Mouse (Mus musculus) lung, postnatal 4 days (tissue): ENCODE measurements around the gene Slc35a1.
A peak's percentile ranks its signal among the peaks of the same experiment; 100 is the strongest.
"Not testable (repeated sequence)": the region's sequence is repeated elsewhere in the genome, so short reads cannot be mapped to it uniquely, and the experiment has no call there.

Experiments used
- DNase-seq, 2 experiments: peaks; one replicate each; pipeline ENCODE4 v3.0.0; 2021

Slc35a1 gene

DNA sequence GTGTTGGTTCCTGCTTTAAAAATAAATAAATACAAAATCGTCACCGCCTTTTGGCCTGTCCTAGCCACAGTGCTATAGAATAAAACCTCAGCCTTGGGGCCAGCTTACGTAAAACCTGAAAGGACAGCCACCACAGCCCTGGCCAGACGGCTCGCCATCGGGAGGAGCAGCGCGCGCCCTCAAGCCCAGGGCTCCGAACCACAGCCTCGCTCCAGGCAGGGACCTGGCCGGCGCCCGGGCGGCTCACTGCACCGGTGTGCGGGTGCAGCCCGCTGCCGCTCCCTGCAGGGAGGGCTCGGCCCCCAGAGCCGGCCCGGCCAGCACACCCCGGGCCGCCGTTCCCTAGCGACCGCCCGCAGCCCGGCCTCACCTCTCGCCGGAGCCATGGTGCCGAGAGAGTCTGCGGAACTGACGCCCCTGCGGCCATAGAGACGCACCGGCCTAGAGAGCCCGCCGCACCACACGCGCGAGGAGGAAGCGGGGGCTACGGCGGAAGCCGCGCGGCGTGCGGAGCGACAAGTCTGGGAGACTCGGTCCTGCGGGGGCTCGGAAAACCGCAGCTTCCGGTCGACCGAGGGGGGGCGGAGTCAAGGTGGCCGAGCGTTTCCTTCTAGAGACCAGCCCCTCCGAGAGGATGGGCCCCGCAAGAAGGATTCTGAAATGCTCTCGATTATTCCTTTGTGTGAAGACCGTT lies at the start of gene Slc35a1:
TSS of gene Slc35a1 (minus strand) at position 565 of the 694 bp plus-strand sequence.
- peak; percentile 94 to 96 for DNase-seq

DNA sequence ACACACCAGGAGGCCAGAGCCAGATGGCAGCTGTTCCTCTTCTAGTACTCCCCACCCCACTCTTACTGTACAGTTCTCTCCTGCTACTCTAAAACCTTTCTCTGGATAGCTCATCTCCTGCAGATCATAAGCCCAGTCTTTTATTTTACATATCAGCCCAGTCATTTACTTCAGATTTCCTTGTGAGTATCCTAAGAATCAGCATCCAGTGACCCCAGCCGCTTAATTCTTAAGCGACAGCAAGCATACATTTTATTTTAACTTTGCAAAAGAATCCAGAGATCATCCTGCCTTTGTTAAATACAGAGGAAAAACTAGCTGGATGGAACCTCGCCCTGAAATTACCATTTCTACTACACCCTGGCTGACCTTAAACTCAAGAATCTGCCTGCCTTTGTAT lies 47.2 kb upstream of the Slc35a1 start:
- DNase-seq = no peak

DNA sequence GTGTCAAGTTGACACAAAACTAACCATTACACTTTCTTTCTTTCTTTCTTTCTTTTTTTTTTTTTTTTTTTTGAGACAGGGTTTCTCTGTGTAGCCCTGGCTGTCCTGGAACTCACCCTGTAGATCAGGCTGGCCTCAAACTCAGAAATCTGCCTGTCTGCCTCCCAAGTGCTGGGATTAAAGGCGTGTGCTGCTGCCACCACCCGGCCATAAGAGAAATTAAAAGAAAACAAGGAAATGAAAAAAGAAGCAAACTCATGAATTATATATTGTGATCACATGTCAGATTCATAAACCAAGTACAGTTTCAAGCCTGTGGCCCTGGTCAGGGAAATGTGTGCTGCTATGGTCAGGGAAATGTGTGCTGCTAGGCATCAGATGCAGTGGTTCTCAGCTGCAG lies 46.2 kb upstream of the Slc35a1 start:
- not testable (repeated sequence) for DNase-seq

DNA sequence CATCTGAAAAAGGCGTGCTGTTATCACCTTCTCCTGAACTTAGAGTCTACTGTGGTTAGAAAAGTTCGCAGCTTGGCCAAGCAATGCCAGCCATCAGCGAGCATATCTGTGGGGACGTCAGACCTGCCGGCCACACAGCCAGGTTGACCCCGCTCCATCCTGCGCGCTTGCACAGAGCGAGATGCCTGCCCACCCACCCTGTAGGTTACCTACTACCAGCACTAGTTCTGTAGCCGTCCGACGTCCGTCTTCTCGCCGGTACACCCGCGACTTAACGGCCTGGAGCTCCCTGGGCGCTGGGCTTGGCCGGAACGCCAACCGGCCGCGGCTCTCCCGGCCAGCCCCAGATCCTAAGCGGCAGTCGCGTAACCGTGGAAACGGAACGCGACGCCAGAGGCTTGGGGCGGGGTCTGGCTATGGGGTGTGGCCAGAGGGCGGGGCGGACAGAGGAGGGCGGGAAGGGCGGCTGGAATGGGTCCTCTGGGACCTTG lies 42.7 kb upstream of the Slc35a1 start, which contains the start of gene Cfap206:
TSS of gene Cfap206 (minus strand) at position 356 of the 491 bp plus-strand sequence.
- peak; percentile 76 to 78 for DNase-seq

DNA sequence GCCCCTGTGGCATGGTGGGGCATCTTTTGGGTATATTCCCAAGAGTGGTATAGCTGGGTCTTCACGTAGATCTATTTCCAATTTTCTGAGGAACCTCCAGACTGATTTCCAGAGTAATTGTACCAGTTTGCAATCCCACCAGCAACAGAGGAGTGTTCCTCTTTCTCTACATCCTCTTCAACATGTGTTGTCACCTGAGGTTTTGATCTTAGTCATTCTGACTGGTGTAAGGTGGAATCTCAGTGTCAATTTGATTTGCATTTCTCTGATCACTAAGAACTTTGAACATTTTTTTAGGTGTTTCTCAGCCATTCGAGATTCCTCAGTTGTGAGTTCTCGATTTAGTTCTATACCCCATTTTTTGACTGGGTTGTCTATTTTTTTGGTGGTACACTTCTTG lies 38.5 kb upstream of the Slc35a1 start:
- DNase-seq = not testable (repeated sequence)

DNA sequence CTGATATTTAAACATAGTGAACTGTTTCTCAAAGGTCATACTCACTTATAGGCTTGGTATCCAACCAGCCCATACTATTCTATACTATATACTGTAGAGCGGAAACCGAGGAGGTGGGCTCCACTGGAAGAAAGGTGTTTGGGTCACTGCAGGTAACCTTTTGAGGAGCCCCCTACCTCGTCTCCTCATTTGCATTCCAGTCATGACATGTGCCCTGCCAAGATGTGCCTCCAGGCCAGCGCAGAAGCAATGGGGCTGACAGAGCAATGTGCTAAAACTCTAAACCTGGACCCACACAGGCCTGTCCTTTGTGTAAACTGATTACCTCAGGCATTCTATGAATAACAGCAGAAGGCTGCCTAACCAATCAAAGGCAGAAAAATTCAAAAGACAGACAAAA lies 37.1 kb upstream of the Slc35a1 start:
- no peak for DNase-seq

- no peak for DNase-seq
These were observed 35.9 kb upstream of the Slc35a1 start for GRCm38 (mm10) chr4:34723186-34723585.

GRCm38 (mm10) chr4:34720127-34720895 lies 33.1 kb upstream of the Slc35a1 start:
- DNase-seq = no peak

- no peak for DNase-seq
These were observed 32.2 kb upstream of the Slc35a1 start for GRCm38 (mm10) chr4:34719421-34719820.

DNA sequence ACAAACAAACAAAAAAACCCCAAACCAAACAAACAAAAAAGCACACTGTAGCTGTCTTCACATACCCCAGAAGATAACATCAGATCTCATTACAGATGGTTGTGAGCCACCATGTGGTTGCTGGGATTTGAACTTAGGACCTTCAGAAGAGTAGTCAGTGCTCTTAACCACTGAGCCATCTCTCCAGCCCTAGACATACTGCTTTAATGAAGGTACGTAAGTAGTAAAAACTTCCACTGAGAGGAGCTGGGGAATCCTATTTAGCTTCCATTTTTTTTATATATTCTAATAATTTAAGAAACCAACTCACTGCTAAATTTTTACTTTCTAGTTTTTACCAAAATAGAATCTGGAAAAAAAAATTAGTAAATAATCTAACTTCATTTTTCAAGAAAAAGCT lies 27.8 kb upstream of the Slc35a1 start:
- DNase-seq = no peak

GRCm38 (mm10) chr4:34708127-34708526 lies 20.9 kb upstream of the Slc35a1 start:
- no peak for DNase-seq

- DNase-seq = no peak
These were observed 20.0 kb upstream of the Slc35a1 start for GRCm38 (mm10) chr4:34707248-34707647.

GRCm38 (mm10) chr4:34703029-34703428 lies 15.8 kb upstream of the Slc35a1 start:
- DNase-seq = no peak

GRCm38 (mm10) chr4:34702231-34702630 lies 15.0 kb upstream of the Slc35a1 start:
- DNase-seq = no peak

DNA sequence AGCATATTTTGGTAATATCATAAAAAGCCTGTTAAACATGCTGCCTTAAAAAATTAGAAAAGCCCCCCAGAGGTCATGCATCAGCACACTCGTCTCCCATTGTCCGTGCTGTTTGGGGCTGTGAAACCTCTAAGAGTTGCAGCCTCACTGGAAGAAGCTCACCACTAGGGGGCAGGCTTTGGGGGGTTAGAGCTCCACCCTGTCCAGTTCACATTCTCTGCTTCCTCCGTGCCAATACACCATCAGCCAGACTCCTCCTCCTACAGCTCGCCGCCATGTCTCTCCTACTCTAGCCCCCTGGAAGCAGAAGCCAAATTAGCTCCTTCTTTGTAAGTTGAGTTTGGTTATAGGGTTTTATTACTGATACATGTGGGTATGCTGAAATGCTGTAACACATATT lies 14.3 kb upstream of the Slc35a1 start:
- DNase-seq = peak; percentile 62 to 69

DNA sequence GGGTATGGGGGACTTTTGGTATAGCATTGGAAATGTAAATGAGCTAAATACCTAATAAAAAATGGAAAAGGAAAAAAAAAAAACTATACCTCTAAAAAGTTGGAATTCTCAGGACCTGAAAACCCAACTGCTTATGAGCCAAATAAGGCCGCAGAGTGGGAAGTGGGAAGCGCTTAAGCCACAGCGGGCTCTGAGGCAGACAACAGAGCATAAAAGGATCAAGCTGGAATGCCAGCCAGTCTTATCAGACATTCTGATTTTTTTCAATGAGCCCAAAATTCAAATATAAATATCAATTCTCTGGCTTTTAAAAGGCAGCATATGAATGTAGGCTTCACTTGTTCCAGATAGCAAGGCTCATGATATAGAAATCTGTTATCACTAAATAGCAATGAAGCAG lies 783 bp upstream of the Slc35a1 start:
- no peak for DNase-seq

DNA sequence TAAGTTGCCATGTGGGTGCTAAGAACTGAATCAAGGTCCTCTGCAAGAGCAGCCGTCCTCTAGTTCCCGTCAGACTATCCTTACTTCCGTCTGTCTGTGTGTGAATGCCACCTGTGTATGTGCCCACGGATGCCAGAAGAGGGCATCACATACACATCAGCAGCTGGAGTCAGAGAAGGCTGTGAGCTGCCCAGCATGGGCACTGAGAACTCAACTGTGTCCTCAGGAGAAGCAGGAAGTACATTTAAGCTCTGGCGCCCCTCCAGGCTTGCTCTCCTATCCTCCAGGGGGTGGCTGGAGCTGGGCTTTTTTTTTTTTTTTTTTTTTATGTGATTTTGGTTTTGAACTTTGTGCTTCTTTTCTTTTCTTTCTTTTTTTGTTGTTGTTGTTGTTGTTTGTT lies 6.7 kb downstream of the Slc35a1 start:
- DNase-seq = no peak

DNA sequence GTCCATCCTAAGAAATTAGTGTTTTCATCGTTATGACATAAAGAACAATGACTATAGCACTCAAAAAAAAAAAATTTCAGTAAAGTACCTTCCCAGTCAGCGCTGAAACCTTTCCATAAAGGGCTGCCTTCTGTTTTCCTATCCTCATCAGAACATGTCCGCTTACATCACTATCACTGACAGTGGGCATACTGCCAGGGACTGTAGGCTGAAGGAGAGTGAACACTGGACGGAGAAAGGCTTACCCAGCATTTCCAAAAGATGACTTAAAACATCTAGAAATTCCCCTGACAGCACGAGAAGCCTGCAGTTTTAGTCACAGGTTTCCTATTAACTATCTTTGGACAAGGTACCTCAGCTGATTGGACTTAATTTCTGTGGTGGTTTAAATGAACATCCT lies 13.5 kb downstream of the Slc35a1 start:
- peak; percentile 15 to 49 for DNase-seq

DNA sequence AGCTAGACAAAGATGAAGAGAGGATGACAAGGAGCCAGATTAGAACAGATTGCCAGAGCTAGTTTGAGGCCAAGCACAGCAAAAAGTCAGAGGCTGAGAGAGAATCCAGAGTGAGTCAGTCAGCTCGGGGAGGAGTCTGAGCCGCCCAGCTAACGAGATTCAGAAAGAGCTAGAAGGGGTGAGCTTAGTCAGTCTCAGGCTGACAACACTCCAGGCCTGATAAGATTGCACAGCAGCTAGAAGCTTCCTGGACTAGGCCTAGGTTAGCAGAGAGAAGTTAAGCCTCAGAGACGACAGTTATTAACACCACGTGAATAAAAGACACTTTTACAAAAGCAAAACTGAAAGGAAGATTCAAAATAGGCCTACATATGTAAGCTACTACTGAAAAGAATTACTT lies 19.3 kb downstream of the Slc35a1 start:
- no peak for DNase-seq

GRCm38 (mm10) chr4:34661927-34662326 lies 25.3 kb downstream of the Slc35a1 start:
- DNase-seq = no peak

- DNase-seq = no peak
These were observed 25.7 kb downstream of the Slc35a1 start for GRCm38 (mm10) chr4:34661514-34661913.

DNA sequence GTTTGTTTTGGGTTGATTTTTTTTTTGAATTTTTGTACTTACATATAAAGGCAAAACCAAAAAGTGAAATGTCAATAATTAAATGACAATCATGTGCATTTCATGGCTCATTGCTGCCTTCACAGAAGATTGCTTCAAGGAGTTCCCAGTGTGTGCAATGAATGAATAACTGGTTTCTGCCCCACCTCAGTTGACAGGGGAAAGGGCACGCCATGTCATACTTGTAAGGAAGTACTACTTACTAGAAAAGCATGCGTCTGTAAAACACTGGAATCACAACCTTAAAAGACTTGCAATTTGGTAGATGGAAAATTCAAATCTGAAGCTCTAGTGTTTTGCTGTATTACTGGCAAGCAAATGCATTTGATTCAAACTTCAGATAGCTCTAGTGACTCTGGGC lies 28.2 kb downstream of the Slc35a1 start:
- DNase-seq = no peak

DNA sequence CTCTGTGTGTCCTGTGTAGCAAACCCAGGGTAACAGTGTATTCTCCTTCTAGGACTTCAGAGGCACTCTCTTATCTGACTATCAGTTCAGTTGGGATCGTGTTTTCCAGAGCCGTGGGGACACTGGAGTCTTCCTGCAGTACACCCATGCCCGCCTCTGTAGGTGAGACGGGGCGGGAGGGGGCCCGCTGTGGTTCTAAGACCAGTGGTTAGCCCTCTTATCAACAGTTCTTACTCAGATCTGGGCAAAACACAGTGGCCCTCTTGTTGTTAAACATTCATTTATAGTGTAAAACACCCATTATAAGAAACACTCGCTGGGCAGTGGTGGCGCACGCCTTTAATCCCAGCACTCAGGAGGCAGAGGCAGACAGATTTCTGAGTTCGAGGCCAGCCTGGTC lies 31.1 kb downstream of the Slc35a1 start:
- DNase-seq = no peak

- no peak for DNase-seq
These were observed 34.1 kb downstream of the Slc35a1 start for GRCm38 (mm10) chr4:34653179-34653578.
